Mouse (Mus musculus) c-Kit-positive CD71-positive TER-119-negative erythroid progenitor cells, embryonic 14.5 days (primary cell): ENCODE measurements around the gene Tnni1.

Experiments used
- DNase-seq: peaks from one replicate; pipeline ENCODE4 v3.0.0-alpha.2; 2013; ENCODE audit warnings: low read depth

The Tnni1 gene

GRCm38 (mm10) chr1:135811016-135811646, 31.9 kb downstream of the Tnni1 start:
- peak; percentile 42 for DNase-seq

- no peak for DNase-seq
Measured at GRCm38 (mm10) chr1:135812205-135812604, 33.0 kb downstream of the Tnni1 start.

- no peak for DNase-seq
Measured at GRCm38 (mm10) chr1:135812618-135813017, 33.4 kb downstream of the Tnni1 start.

GRCm38 (mm10) chr1:135813071-135813470, 33.8 kb downstream of the Tnni1 start:
- DNase-seq = no peak

- DNase-seq = no peak
Measured at GRCm38 (mm10) chr1:135813687-135814395, 34.6 kb downstream of the Tnni1 start.

GRCm38 (mm10) chr1:135814531-135814930, 35.3 kb downstream of the Tnni1 start:
- DNase-seq = no peak

GRCm38 (mm10) chr1:135817595-135817994, 38.4 kb downstream of the Tnni1 start:
- DNase-seq = no peak

- DNase-seq = no peak
Measured at GRCm38 (mm10) chr1:135818481-135819086, 39.4 kb downstream of the Tnni1 start, which contains the start of gene Lad1. Gene Lad1 (plus strand): TSS chr1:135818598.

GRCm38 (mm10) chr1:135820071-135820470, 40.8 kb downstream of the Tnni1 start:
- DNase-seq = no peak

GRCm38 (mm10) chr1:135820736-135821364, 41.6 kb downstream of the Tnni1 start:
- DNase-seq = no peak

GRCm38 (mm10) chr1:135821780-135822179, 42.5 kb downstream of the Tnni1 start:
- DNase-seq = no peak

GRCm38 (mm10) chr1:135828918-135829317, 49.7 kb downstream of the Tnni1 start:
- DNase-seq = peak; percentile 44

GRCm38 (mm10) chr1:135834206-135834859, 55.1 kb downstream of the Tnni1 start:
- DNase-seq = no peak

GRCm38 (mm10) chr1:135834983-135835382, 55.7 kb downstream of the Tnni1 start:
- no peak for DNase-seq

GRCm38 (mm10) chr1:135835716-135836483, 56.7 kb downstream of the Tnni1 start, which contains the start of gene Tnnt2:
Gene Tnnt2 (plus strand): TSS chr1:135836354.
- DNase-seq = no peak

- no peak for DNase-seq
Measured at GRCm38 (mm10) chr1:135838626-135839025, 59.4 kb downstream of the Tnni1 start.

GRCm38 (mm10) chr1:135839065-135839464, 59.8 kb downstream of the Tnni1 start:
- no peak for DNase-seq

- DNase-seq = no peak
Measured at GRCm38 (mm10) chr1:135840675-135841395, 61.6 kb downstream of the Tnni1 start.

- no peak for DNase-seq
Measured at GRCm38 (mm10) chr1:135843519-135844262, 64.5 kb downstream of the Tnni1 start.

- no peak for DNase-seq
Measured at GRCm38 (mm10) chr1:135844481-135844880, 65.2 kb downstream of the Tnni1 start.
